Mouse (Mus musculus) stomach, embryonic 16.5 days (tissue): Measurements from ENCODE around the gene Hcrt. TPM values are rescaled to one million over a fixed set of nuclear protein-coding genes. Genes with fewer than 3 reads are reported as not detected.

ENCODE experiments used
- ATAC-seq: fragments of 200-750 bp; cut with Nextera tagmentation; 2 replicates; pipeline ENCODE4 v1.8.0; 2017; ENCODE audit warnings: moderate number of reproducible peaks, moderate TSS enrichment; ENCODE audit not compliant: insufficient read depth, low FRiP score
- H3K27ac ChIP-seq: fragments of 300-500 bp; sonication (generic); 2 replicates; pipeline ENCODE4 v1.5.1; 2014; ENCODE audit warnings: low read length
- H3K27me3 ChIP-seq: fragments of 300-500 bp; sonication (generic); 2 replicates; pipeline ENCODE4 v1.6.1; 2014; ENCODE audit warnings: low read length, control low read depth, mixed read lengths; ENCODE audit not compliant: control insufficient read depth, insufficient read depth
- H3K36me3 ChIP-seq: fragments of 300-500 bp; sonication (generic); 2 replicates; pipeline ENCODE4 v1.6.1; 2014; ENCODE audit warnings: low read length; ENCODE audit not compliant: control insufficient read depth, insufficient read depth
- H3K4me1 ChIP-seq: fragments of 300-500 bp; sonication (generic); 2 replicates; pipeline ENCODE4 v1.6.1; 2014; ENCODE audit warnings: low read length, control low read depth, mixed read lengths; ENCODE audit not compliant: control insufficient read depth, insufficient read depth
- H3K4me2 ChIP-seq: fragments of 300-500 bp; sonication (generic); 2 replicates; pipeline ENCODE4 v1.6.1; 2014; ENCODE audit warnings: low read depth, low read length, mixed read lengths
- H3K4me3 ChIP-seq: fragments of 300-500 bp; sonication (generic); replicated peaks from 2 replicates; pipeline ENCODE4 v1.5.1; 2014; ENCODE audit warnings: mild to moderate bottlenecking, low read length
- H3K9ac ChIP-seq: fragments of 300-500 bp; sonication (generic); 2 replicates; pipeline ENCODE4 v1.6.1; 2014; ENCODE audit warnings: low read length
- H3K9me3 ChIP-seq: fragments of 300-500 bp; sonication (generic); replicated peaks from 2 replicates; pipeline ENCODE4 v1.6.1; 2016; ENCODE audit warnings: low read length, control low read depth; ENCODE audit not compliant: control insufficient read depth
- WGBS: fragments of 180-500 bp; shearing (Covaris S2); extraction: QIAGEN DNeasy Blood & Tissue Kit; methylation state at CpG from one replicate; pipeline ENCODE4 v1.1.7; 2014; 5-methylcytosine and 5-hydroxymethylcytosine counted together
- polyA plus RNA-seq: library from polyadenylated mRNA; unstranded; fragments of >200 nt; fragmentation: Nextera tagmentation; extraction: Ambion mirVana; gene quantifications from 2 replicates; pipeline ENCODE4 v1.2.1, GENCODE M21; 2015

The Hcrt gene
- polyA plus RNA-seq = not detected in 2 replicates

DNA sequence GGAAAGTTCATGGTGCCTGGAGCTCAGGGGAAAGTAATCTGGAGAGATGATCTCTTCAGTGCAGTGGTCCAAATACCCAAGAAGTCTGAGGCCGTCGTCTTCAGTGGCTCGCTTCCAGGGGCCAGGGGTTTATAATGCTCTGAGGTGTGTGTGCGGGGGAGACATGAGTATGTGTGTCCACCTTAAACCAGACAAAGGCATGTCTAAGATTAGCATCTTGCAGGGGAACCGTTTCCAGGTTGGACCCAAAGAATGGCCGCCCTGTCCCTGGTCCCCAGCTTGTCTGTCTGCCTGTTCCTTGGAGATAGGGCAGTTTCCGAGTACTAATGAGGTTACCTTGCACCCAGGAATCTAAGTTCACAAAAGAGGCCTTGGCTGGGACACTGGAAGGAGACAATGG lies at the start of gene Hcrt:
Gene Hcrt (minus strand): TSS at position 101 of the 400 bp plus-strand sequence.
- H3K9ac ChIP-seq = peak within 1 kb of the TSS; percentile 65
- H3K36me3 ChIP-seq = no peaks in the 10 kb centered on the region
- no peak within 1 kb of the TSS for H3K27ac ChIP-seq
- peaks cover 8% of the 10 kb centered on the region for H3K4me1 ChIP-seq
- no peak for ATAC-seq
- peak within 1 kb of the TSS; percentile 52 for H3K4me3 ChIP-seq
- H3K27me3 ChIP-seq = peaks cover 34% of the 10 kb centered on the region
- peak within 1 kb of the TSS; percentile 82 for H3K4me2 ChIP-seq
- WGBS = 83% methylated on average over 7 of the region's 7 CpGs
- no peaks in the 10 kb centered on the region for H3K9me3 ChIP-seq

DNA sequence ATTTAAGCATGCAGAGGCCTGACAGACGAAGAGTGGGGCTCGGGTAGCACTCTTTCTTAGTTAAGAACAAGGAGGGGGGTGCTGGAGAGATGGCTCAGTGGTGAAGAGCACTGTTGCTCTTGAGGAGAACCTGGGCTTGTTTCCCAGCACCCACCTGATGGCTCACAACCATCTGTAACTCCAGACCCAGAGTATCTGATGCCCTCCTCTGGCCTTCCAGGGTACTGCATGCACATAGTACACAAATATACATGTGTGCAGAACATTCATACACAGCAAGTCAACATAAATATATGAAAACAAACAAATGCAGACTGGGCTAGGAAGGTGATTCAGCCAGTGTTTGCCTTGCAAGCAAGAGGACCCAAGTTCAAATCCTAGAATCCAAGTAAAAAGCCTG lies 48.4 kb upstream of the Hcrt start:
- no peak overlapping the region for H3K4me2 ChIP-seq
- H3K36me3 ChIP-seq = no peaks in the 10 kb centered on the region
- no peak for ATAC-seq
- H3K9ac ChIP-seq = no peak overlapping the region
- no peak overlapping the region for H3K4me3 ChIP-seq
- peaks cover 13% of the 10 kb centered on the region for H3K4me1 ChIP-seq
- H3K27ac ChIP-seq = no peak overlapping the region
- H3K9me3 ChIP-seq = no peaks in the 10 kb centered on the region
- no peaks in the 10 kb centered on the region for H3K27me3 ChIP-seq
- 94% methylated on average over 2 of the region's 2 CpGs for WGBS

DNA sequence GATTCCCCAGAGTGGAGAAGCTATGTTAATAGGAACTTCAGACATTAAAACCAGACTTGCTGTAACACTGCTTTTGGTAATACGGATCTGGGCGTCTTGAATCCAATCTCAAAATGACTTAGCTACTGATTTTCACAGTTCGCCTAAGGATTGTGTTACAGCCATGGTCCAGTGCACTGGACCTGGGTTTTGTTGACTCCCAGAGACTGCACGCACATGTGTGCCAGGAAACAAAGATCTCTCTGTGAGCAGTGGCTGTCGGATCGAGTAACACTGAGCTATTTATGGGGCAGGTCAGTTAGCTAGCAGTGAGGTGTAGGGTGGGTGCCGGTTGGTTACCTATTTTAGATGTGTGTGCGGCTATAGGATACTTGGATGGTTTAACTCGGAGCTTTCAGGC lies 47.8 kb upstream of the Hcrt start:
- WGBS = 81% methylated on average over 9 of the region's 9 CpGs
- Histone ChIP-seq H3K36me3 (no peaks in the 10 kb centered on the region), H3K4me3 (no peak overlapping the region), H3K9me3 (no peaks in the 10 kb centered on the region), H3K27ac (no peak overlapping the region), H3K4me2 (no peak overlapping the region), H3K4me1 (peaks cover 9% of the 10 kb centered on the region), H3K27me3 (no peaks in the 10 kb centered on the region), H3K9ac (no peak overlapping the region)
- no peak for ATAC-seq

DNA sequence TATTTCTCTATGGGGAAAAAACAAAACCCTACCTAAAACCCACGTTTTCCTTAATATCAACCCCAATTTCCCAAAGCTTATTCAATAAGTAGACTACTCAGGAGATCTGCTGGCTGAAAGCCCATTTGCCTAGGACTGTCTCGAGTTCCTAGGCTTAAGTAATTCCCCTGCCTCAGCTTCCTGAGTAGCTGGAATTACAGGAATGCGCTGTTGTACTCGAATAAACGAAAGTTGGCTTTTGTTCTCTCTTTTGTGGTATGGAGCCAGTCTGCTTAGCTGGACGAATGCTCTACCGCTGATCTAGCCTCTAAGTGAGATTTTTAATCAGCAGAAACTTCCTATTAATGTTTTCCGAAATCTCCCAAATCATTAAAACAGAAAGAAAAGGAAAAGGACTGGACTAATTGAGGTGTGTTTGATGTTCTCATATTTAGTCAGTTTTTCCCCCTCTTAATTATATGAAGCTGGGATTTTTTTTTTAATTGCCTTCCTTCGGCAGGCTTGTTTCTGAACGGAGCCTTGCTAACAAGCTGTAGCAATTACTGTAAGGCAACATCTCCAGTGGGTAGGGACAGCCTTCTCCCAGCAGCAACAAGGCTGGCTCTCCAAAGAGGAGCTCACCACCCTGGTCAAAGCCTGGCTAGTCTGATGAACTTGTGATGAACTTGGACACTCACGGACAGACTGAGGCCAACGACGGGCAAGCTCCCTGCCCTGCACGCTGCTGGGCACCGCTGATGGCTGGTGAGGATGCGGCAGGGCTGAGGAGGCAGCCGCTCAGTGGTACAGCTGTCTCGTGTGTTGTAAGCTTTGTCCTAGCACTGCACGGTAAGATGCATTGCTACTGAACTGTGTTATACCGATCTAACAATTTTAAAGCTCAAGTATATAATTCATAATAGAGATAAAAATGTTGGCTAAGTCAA lies 43.9 kb upstream of the Hcrt start:
- ATAC-seq = no peak
- no peaks in the 10 kb centered on the region for H3K27me3 ChIP-seq
- H3K4me2 ChIP-seq = no peak overlapping the region
- 71% methylated on average over 20 of the region's 20 CpGs for WGBS
- no peaks in the 10 kb centered on the region for H3K4me1 ChIP-seq
- peaks cover 21% of the 10 kb centered on the region for H3K36me3 ChIP-seq
- no peak overlapping the region for H3K27ac ChIP-seq
- H3K9me3 ChIP-seq = no peaks in the 10 kb centered on the region
- H3K4me3 ChIP-seq = no peak overlapping the region
- H3K9ac ChIP-seq = no peak overlapping the region

DNA sequence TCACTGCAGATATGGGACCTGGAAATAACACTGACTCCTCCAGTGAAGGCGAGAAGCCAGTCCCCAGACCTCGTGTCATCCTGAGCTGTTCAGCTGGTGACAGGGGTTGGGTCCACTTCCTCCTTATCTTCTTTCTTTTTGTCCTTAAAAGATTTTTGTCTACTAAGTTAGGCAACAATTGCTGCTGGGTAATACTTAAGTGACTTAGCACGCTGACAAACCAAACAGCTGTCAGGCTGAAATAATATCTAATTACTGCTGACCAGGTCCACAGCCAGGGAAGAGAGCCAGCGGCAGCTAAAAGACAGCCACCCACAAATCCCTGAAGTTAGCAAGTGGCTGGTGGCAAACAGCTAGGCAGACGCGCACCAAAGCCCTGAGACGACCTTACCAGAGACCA lies 42.8 kb upstream of the Hcrt start:
- H3K4me1 ChIP-seq = no peaks in the 10 kb centered on the region
- peaks cover 21% of the 10 kb centered on the region for H3K36me3 ChIP-seq
- H3K4me2 ChIP-seq = no peak overlapping the region
- H3K4me3 ChIP-seq = no peak overlapping the region
- no peaks in the 10 kb centered on the region for H3K9me3 ChIP-seq
- no peaks in the 10 kb centered on the region for H3K27me3 ChIP-seq
- ATAC-seq = no peak
- no peak overlapping the region for H3K9ac ChIP-seq
- no peak overlapping the region for H3K27ac ChIP-seq
- 70% methylated on average over 7 of the region's 7 CpGs for WGBS

DNA sequence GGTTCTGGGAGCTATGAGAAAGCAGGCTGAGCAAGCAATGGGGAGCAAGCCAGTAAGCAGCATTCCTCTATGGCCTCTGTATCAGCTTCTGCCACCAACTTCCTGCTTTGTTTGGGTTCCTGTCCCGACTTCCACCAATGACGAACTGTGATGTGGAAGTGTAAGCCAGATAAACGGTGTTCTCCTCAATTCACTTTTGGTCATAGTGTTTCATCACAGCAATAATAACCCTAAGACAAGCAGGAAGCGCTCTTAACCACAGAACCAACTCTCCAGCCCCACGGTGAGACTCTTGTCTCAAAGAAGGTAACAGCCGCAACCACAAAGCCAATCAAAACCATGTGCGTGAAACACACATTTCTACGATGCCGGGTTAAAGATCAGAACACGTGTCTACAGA lies 41.7 kb upstream of the Hcrt start:
- Histone ChIP-seq H3K4me3 (no peak overlapping the region), H3K9ac (no peak overlapping the region), H3K27me3 (no peaks in the 10 kb centered on the region), H3K36me3 (peaks cover 21% of the 10 kb centered on the region), H3K4me1 (no peaks in the 10 kb centered on the region), H3K27ac (no peak overlapping the region), H3K4me2 (no peak overlapping the region), H3K9me3 (no peaks in the 10 kb centered on the region)
- no peak for ATAC-seq
- WGBS = 85% methylated on average over 10 of the region's 10 CpGs

DNA sequence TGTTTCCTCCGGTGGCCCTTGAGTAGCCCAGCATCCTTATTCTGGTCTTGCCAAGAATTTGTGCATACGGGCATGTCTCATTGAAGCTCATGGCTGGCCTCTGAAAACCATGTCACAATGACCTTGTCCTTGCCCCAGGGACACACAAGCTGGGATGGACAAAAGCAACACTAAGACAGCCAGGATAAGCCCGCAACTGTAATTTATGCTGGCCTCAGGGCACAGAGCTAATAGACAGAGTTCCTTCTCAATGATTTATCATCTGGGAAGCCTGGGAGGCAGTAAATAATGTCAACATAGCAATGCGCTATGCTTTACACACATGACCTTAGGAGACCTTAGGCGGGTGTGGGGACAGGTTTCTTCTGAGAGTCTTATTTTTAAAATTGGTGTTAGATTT lies 36.7 kb upstream of the Hcrt start:
- Histone ChIP-seq H3K27me3 (no peaks in the 10 kb centered on the region), H3K9ac (no peak overlapping the region), H3K27ac (no peak overlapping the region), H3K4me3 (no peak overlapping the region), H3K9me3 (no peaks in the 10 kb centered on the region), H3K4me2 (no peak overlapping the region), H3K36me3 (peaks cover 20% of the 10 kb centered on the region), H3K4me1 (no peaks in the 10 kb centered on the region)
- 62% methylated on average over 5 of the region's 5 CpGs for WGBS
- ATAC-seq = no peak

DNA sequence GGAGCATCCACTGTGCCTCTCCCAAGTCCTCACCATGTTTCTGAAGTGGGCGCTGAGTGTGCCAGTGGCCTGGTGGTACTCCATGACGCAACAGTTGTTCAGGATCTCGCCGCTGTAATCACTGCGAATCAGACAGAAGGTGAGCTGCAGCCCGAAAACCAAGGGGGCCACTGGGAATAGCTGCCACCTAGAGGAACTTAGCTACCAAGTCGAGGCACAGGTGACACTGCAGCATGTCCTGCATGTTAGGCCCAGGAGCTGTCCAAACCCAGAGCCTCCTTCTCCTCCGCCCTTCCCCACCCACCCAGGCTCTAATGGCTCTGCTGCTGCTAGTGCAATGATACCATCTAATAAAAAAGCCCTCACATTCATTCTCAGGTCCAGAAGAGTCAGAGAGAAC lies 33.9 kb upstream of the Hcrt start:
- ATAC-seq = no peak
- WGBS = 74% methylated on average over 8 of the region's 8 CpGs

DNA sequence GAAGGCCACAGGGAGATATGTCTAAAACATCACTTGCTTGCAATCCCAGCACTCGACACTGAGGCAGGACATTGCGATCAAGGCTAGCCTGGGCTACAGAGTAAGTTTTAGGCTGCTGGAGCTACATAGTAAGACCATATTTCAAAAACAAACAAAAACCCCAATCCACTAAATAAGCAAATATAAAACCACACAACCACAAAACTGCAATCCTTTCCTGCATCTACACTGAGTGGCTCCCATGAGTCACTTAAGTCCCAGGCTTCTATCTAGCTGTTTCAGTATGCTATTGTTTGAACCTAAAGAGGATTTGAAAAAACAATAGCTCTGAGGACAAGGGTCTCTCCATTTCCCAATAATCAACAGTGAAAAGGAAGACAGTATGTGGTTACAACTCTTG lies 32.7 kb upstream of the Hcrt start:
- Histone ChIP-seq H3K4me2 (no peak overlapping the region), H3K4me3 (no peak overlapping the region), H3K27ac (no peak overlapping the region), H3K4me1 (no peaks in the 10 kb centered on the region), H3K9me3 (no peaks in the 10 kb centered on the region), H3K27me3 (no peaks in the 10 kb centered on the region), H3K9ac (no peak overlapping the region), H3K36me3 (0 out of 2 replicates have a peak, but pooled peaks cover 4% of the 10 kb centered on the region)
- WGBS = 93% methylated on average over 2 of the region's 2 CpGs
- no peak for ATAC-seq

More for the DNA sequence above, 33.9 kb upstream of the Hcrt start:
- Histone ChIP-seq H3K9me3 (no peaks in the 10 kb centered on the region), H3K9ac (no peak overlapping the region), H3K4me1 (no peaks in the 10 kb centered on the region), H3K4me2 (no peak overlapping the region), H3K36me3 (peaks cover 4% of the 10 kb centered on the region; the same call in 1 of the 2 replicates), H3K27me3 (no peaks in the 10 kb centered on the region), H3K27ac (no peak overlapping the region), H3K4me3 (no peak overlapping the region)
